Mouse (Mus musculus) heart, adult 8-10 months (tissue): ENCODE results near the gene Gripap1. TPM values are rescaled to one million over a fixed set of nuclear protein-coding genes. Genes with fewer than 3 reads are reported as not detected.
"Not testable (repeated sequence)": the region's sequence is repeated elsewhere in the genome, so short reads cannot be mapped to it uniquely, and the experiment has no call there.

Experiments
- DNase-seq: peaks from one replicate; pipeline ENCODE4 v3.0.0; 2022; ENCODE audit warnings: low spot score
- total RNA-seq, 4 experiments: library from RNA; stranded (reverse); gene quantifications; 2 replicates each; pipeline ENCODE4 v1.2.4; 2022

Gripap1 gene
- total RNA-seq: 10 to 100 TPM; 23.1 to 26.1 (median 24.7) TPM

DNA sequence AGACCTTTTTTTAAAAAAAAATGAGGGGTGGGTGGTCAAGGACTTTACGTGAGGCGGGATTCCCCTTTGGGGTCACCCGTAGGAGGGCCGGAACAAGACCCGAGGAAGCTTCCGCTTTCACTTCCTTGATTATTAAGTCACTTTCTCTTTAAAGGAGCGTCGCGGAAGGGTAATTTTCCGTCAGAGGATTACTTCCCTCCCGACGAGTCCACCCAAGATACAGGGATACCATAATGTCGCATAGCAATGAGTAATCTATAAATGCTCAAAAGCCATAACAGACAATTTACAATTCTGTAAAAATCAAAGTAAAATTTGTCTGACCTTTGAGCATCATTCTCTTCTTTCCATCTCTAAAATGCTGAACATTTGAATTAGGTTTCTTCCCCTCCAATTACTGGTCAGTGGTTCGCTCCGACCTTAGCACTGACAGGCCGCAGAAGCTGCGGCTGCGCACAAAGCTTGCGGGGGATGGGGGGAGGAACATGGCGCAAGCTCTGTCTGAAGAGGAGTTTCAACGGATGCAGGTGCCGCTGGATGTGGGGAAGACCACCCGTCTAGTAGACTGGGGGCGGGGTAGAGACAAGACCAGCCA, at the start of gene Gripap1:
Gene Gripap1, plus strand, starts transcription at position 224 of the 595 bp plus-strand sequence.
- DNase-seq: peak; percentile 76

DNA sequence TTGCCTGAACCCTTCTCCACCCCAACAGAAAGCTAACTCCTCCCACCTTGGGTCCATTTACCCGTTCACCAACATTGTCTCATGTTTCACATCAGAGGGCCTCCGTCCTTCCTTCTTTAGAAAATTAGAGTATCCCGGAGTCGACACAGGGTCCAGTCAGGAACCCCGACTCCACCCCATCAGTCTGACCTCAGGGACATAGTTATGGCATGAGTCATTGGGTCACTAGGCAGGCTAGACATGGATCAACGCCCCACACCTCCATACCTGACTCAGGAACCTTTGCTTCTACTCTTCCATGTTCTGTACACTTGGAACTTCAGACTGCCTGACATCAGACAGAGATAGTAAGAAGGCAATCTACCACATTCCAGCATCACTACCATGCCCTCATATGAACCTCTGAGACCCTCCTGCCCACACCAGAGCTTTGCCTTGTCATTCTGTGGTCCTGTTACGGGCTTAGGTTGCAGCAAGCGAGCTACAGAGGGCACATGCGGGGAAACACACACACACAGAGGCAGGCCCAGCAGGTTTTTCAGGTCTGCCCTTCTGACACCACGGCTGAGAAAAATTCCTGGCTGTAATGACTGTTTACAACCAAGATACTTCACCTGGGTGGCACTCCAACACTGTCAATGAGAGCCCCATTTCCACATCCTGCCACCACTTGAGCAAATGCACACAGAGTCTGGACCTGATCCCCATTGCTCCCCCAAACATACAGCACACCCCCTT, 49.3 kb upstream of the Gripap1 start:
- DNase-seq: no peak

DNA sequence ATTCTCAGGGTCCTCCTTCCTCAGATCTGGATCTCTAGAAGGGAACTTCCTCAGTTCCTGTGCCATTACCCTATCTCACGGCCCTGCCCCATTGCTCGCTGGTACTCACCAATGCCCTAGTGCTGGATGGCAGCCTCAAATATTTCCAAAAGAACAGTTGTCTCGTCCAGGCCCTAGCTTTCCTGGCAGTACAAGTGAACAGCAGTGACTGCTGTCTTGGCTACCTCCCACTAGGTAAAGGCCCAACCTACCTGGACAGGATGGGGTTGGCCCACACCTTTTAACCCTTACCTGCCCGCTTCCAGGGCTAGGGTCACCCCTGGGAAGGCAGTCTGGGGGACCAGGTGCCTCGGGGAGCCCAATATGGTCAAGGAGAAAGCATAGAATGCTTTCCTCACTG, 48.5 kb upstream of the Gripap1 start:
- no peak for DNase-seq

GRCm38 (mm10) chrX:7743470-7743869, 46.1 kb upstream of the Gripap1 start:
- no peak for DNase-seq

- DNase-seq: no peak
Measured at GRCm38 (mm10) chrX:7744940-7745339, 44.6 kb upstream of the Gripap1 start.

GRCm38 (mm10) chrX:7745429-7745828, 44.1 kb upstream of the Gripap1 start:
- no peak for DNase-seq

- peak; percentile 26 for DNase-seq
Measured at GRCm38 (mm10) chrX:7750432-7751116, 39.0 kb upstream of the Gripap1 start, which contains the start of gene Ccdc120. Ccdc120 (minus strand) TSS chrX:7750905.

DNA sequence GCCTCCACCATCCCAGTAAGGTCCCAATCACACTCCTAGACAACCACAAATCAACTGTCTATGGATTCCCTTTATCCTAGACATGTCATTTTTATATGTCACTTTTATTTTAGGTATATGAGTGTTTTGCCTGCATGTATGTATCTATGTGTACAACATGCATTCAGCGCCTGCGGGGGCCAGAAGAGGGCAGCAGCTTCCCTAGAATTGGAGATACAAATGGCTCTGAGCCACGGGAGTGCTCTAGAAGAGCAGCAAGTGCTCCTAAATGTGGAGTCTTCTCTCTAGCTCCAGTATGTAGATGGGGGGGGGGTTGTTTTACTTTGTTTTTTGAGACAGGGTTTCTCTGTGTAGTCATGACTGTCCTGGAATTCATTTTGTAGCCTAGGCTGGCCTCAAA, 35.9 kb upstream of the Gripap1 start:
- not testable (repeated sequence) for DNase-seq

DNA sequence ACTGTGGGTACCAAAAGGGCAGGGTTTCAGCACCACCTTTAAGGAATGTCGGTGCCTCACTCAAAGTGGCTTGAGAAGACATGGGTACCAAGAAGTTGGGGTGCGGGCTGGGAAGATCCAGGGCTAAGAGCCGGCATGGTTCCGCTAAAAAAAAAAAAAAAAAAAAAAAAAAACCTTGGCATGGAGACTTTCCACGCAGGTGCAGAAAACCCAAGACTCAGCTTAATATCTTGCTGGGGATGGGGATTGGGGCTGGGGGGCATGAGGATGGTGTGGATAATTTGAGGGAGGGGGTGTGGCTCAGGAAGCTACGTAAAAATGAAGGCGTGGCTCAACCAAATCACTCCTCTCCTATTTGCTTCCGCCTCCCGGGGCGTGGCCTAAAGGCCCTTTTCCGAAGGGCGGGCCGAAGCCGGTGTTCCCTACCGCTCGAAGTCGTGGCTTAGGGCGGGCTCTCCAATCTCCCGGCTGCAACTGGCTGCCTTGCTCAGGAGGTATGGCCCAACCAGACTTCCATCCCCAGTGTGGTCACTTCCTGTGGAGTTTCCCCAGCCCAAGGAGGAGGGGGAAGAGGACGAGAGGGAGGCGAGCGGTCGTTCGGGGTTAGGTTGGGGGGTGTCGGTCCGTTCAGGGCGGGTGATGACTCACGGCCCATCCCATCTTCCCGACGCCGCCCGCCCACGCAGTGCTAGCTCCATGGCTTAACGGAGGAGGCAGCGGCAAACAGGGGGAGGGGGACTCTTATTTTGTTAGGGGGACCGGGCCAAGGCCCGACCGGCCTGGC, 27.2 kb upstream of the Gripap1 start, which contains the start of gene Tfe3:
Gene Tfe3, plus strand, starts transcription at position 424 of the 784 bp plus-strand sequence.
- DNase-seq: peak; percentile 90

DNA sequence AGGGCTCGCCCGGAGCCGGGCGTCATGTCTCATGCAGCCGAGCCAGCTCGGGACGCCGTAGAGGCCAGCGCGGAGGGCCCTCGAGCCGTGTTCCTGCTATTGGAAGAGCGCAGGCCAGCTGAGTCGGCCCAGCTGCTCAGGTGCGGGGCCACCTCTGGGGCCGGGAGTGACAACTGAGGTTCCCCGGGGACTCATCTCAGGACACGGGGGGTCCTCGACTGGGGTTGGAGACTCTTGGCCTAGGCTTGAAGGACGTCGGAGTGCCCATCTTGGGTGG, 26.7 kb upstream of the Gripap1 start:
- no peak for DNase-seq

GRCm38 (mm10) chrX:7763631-7764393, 25.8 kb upstream of the Gripap1 start:
- peak; percentile 55 for DNase-seq

DNA sequence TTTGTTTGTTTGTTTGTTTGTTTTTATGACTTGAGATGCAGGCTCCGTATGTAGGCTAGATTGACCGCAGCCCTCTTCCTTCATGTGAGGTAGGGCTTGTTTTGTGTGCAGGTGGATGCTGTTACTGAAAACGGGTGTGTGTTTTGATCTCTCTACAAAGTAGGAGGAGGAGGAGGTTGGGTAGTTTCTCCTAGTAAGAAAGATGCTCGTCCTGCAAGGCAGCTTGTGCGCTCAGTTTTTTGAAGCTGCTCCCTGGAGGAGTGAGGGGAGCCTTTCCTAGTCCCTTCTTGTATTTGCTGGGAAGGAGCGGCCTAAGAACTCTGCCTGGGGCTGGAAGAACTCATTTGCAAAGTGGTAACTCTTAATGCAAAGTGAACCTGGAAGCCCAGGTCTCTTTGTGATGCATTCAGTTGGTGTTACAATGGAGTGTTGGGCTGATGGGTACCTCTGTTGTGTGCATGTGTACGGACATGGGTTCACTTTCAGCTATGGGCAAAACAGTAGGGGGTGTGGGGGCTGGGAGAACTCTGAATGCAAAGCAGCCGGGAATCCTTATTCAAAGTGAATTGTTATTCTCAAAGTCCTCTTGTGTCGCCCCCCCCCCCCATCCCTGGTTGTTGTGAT, 24.8 kb upstream of the Gripap1 start:
- no peak for DNase-seq

DNA sequence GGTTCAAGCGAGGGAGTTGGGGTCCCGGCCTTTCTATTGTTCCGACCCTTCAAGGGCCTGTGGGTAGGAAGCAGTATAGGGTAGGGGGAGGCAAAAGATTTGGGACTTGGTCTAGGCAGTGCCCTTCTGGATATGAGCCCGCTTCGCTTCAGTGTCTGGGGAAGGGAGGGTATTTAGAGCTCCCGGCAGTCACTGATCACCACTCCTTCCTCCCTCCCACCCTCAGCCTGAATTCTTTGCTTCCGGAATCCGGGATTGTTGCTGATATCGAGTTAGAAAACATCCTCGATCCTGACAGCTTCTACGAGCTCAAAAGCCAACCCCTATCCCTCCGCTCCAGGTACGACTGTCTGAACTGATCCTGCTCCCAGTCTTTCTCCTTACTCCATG, 24.3 kb upstream of the Gripap1 start:
- no peak for DNase-seq

DNA sequence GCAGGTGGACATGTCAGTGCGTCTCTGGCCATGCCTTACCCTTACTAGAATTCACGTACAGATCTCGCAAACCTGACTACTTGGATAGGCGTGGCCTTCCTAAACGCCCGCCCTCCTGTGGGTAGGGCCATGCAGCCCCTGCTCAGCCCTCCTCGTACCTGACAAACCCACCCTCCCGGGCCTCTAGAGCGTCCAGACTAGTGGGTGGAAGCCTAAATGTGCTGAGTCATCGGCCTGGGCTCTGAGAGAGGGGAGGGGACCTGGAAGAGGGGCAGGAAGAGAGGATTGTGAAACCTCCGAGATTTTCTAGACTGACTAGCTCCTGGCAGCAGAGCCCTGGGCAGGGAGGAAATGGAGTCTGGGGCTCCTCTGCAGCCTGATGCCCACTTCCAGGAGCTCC, 23.8 kb upstream of the Gripap1 start:
- DNase-seq: peak; percentile 39

DNA sequence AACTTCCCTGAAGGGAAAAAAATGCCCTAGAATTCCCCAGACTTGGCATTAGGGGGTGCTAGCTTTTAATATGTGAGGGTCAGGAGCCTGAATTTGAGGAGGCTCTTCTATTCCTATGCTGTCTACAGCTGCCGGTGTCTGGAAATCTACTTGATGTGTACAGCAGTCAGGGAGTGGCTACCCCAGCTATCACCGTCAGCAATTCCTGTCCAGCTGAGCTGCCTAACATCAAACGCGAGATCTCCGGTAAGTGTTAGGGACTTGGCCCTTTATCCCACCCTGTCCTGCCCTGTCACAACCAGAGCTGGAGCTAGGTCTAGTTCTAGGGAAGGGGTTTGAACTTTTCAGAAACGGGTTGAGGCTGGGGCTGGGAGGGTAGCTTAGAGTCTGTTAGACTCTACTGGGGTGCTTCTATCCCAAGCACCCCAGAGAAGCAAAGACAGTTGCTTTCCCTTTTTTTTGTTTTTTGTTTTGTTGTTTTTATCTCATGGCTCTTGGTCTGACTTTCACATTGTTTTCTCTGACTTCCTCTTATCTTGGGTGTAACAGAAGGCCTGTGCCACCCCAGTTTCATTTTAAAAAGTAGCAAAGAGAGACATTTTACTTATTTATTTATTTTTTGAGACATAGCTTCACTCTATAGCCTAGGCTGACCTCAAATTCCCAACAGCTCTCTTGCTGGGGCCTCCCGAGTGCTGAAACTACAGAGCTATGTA, 20.1 kb upstream of the Gripap1 start:
- DNase-seq: no peak

DNA sequence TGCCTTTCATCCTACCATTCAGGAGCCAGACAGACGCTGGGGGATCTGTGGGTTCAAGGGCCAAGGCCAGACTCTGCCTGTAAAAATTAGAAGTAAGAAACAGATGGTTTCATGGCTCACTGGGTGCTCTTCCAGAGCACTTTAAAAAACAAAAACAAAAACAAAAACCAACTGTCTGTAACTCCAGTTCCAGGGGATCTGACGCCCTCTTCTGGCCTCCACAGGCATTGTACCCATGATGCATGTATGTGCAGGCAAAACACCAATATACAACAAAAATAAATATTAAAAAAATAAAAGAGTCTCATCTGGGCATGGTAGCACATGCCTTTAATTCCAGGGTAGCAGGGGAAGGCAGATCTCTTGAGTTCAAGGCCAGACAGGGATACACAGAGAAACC, 16.8 kb upstream of the Gripap1 start:
- no peak for DNase-seq

- DNase-seq: no peak
Measured at GRCm38 (mm10) chrX:7775501-7776205, 13.9 kb upstream of the Gripap1 start.

GRCm38 (mm10) chrX:7776329-7777082, 13.1 kb upstream of the Gripap1 start:
- DNase-seq: peak; percentile 33
